Mouse (Mus musculus): ENCODE data around the gene Prickle3.
"Not testable (repeated sequence)": the region's sequence is repeated elsewhere in the genome, so short reads cannot be mapped to it uniquely, and the experiment has no call there.

Prickle3 gene

DNA sequence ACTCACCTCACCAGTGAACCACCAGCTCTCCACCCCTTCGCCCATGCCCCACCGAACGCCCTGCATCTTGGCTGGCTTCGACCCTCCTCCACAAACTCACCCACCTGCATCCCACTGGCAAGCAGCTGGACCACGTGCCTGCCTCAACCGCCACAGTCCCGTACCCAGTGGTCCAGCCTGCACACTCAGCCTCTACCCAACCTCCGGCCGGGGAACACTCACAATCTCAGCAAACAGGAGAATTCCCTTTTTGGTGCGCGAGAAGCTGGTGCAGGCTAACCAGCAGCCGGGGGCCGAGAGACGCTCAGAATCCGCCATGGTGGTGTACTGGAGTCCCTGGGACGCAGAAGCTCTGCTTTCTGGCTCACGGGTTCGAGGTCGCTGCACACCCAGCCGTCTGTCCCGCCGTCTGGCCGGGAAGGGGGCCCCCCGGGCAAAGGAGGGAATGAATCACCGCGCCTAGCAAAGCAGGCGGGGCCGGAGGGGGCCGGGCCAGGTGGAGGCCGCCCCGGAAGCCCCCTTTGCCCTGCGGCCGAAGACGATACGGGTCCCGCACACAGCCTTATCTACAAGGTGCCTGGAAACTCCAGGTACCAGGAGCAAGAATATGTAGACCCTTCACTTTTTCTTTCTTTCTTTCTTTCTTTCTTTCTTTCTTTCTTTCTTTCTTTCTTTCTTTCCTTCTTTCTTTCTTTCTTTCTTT lies 14.0 kb downstream of the Prickle3 start, which contains the start of gene Plp2:
Gene Plp2 (minus strand): TSS at position 470 of the 703 bp plus-strand sequence.
- 0 out of 2 replicates have a peak, but pooled peaks have one; percentile 27 for ATAC-seq (ENCODE audit: low TSS enrichment)

DNA sequence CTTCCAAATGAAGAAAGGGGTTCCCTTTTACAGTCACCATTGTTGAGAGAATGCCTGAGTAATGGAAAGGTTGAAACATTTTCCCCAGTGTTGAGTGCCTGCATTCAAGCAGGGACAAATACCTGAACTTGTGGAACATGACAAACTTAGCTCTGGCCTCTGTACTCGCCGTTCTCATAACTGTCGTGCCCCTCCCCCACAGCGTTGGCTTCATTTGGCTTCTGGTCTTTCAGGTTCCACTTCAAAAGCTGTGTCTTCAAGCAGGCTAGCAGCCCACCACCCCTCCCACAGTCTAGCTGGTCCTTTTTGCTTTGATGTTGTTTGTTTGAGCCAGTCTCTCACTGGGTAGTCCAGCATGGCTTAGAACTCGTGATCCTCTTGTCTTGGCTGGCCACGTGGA lies 15.7 kb downstream of the Prickle3 start:
- ATAC-seq (ENCODE audit: low TSS enrichment), result no peak

DNA sequence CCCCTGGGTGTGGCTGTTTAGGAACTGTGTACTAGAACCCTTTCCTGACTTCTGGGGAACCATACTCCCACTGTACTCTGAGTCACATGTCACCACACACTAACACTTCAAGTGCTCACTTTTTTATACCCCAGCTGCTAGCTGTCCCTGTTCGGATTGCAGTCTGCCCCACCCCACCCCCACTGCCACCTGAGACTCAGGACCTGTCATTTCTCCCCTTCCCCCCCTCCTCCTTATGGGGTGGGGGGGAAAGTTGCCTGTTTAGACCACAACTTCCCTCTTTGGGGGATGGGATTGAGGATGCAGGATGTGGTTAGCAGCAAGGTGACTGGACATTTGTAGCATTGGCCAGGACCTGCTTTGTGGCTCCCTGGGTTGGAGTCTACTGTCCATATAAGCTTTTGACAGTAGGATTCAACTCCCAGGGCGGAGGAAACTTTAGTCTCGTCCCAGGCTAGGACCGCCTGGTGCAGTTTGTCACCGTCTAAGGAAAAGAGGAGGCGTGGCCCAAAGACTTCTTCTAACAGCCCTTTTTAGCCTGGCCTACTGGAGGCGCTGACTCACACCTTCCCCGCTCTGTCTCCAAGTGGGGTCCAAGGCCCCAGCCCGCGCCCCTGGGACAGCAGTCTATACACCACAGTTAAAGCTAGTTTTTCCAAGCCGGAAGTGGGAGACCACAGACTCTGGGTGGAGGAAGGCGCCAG lies 16.7 kb downstream of the Prickle3 start:
- ATAC-seq (ENCODE audit: low TSS enrichment), result no peak

DNA sequence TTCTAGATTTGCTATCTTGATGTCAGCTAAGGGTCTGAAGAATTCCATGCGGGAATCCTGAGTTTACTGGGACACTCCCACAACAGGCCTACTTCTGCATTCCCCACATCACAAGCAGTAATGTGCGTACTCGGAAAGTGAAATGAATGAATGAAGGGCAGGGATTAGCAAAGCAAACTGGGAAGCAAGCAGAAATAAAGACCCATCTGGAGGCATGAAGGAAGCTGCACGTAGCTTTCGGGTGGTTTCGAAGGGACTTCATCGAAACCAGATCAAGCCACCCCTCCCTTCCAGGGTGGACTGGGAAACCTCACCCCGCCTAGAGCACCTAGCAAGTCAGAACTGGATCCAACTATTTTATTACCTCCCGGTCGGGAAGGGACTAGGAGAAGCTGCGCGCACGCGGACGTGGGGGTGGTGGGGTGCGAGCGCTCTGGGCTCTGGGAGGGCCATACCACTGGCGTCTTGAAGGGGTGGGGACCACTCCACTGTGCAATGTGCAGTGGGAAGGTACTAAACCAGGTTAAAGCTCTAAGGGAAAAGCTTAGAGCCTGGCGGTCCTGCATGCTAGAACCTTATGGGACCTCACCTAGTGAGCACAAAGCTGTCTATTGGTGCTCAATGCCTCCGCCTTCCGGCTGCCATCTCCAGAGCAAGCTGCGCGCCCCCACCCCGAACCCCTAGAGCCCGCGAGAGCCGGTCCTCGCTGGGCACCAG lies 17.4 kb downstream of the Prickle3 start:
- ATAC-seq (ENCODE audit: low TSS enrichment), result peak; percentile 63

DNA sequence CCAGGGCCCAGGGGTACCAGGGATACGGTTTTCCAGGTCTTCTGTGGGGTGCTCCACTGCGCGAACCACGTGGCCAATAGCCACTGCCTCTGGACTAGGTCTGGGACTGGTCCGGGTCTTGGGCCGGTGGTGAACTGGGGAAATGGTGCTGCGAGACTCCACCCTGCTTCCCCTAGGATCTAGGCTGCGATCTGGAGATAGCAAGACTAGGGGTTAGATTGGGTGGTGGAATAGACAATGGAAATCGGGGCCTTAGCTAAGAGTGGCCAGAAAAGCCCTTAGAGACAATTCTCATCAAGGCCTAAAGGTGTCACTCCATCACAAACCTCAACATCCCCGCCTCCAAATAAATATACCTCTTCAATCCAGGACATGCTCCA lies 17.9 kb downstream of the Prickle3 start:
- no peak for ATAC-seq (ENCODE audit: low TSS enrichment)

DNA sequence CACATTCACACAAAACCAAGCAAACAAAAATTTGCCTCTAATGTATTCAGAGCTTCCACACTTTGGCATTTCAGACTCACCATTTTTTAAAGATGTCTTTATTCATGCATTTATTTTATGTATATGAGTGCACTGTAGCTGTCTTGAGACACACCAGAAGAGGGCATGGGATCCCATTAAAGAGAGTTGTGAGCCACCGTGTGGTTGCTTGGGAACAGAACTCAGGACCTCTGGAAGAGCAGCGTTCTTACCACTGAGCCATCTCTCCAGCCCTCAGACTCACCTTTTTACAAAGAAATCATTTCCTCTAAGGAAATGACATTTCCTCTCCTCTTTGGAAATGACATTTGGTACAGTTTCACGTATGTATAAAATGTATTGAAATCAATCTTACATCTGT lies 21.9 kb downstream of the Prickle3 start:
- no peak for ATAC-seq (ENCODE audit: low TSS enrichment)

DNA sequence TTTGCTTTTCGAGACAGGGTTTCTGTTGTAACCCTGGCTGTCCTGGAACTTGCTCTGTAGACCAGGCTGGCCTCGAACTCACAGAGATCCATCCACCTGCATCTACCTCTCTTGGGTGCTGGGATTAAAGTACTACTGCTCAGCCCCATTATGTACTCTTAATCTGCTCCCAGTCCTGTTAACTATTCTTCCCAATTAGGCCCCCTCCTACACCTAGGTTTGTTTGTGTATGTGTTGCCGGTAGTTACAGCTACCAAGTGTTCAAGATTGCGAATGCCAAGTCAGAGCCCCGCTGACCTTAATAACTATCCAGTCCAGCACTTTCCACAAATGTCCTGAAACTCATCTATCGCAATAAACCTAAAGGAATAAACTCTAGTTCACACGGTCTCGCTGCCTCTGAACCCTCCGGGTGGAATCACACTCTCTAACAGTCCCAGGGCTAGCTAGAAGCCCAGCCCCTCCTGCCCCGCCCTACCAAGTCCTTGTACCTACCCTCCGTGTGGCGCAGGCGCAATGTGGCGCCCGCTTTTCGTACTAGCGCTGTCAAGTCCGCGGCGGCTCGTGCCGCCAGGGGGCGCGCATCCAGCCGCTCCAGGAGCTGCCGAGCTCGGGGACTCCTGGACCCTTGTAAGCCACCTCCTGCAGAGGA lies 22.5 kb downstream of the Prickle3 start:
- peak; percentile 98 for ATAC-seq (ENCODE audit: low TSS enrichment)

DNA sequence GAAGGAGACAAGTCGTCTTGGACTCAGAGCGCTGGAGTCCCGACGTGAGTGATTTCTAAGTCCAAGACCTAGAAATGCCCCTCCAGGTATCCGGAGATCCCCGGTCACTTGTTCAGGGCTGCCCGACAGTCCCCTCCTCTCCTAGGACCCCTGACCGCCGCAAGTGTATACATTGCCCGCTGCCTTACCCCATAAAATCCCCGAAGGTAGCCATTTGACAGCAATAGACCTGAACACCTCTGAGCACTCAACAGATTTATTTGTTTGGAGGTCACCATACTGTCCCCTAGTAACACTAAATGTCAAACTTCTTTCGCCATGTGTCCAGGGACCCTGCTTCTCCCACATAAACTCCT lies 23.0 kb downstream of the Prickle3 start:
- no peak for ATAC-seq (ENCODE audit: low TSS enrichment)

DNA sequence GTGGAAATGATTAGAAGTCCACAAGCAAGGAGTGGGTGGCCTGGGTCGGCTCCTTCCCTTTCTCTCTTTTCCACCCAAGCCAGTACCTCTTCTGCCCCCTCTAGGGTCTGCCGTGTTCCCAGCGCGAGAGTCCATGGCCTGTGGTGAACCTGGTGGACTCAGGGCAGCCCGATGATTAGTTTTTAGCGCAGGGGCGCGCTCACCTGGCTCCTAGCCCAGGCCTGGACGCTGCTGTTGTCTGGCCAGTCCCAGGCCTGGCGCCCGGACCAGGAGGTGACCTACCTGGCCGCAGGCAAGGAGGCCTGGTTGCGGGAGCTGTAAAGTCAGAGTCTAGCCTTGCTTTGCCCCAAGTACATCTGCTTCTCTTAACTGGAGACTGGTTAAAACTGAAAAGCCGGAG lies 23.8 kb downstream of the Prickle3 start, which contains the start of gene Magix:
Gene Magix (minus strand): TSS at position 388 of the 400 bp plus-strand sequence.
- no peak for ATAC-seq (ENCODE audit: low TSS enrichment)

DNA sequence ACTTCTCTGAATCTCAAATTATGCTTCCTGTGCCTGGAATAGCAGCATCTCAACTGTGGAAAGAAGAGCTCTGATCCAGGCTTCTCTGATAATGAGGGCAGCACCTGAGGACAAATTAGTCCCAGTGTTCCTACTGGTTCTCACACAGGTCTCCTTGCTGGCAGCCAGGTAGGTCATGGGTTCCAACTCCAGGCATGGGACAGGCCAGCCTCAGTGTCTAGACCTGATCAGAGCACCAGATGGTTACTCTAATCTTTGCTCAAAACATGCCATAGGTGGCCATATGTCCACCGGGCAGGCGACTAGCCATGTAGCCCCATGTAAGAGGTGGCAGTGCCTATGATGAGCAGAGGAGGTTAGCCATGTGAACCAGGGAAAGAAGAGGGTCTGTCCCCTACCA lies 31.3 kb downstream of the Prickle3 start:
- no peak for ATAC-seq (ENCODE audit: low TSS enrichment)

DNA sequence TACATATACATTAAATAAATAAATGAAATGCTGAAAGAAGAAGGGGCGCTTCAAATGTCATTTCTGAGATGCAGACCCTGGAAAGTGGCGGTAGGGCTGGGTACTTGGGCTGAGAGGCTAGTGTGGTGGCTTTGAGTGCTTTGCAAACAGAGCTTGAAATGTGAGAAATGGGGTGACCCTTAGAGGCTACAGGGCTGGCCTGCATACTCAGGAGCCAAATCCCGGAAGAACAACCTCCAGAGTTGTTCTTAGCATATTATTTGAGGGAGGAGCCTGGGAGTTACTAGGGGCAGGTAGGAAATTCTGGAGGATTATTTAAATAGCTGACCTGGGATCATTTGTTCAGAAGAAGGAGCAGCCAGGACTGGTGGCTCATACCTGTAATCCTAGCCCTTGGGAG lies 33.4 kb downstream of the Prickle3 start:
- ATAC-seq (ENCODE audit: low TSS enrichment), result no peak

DNA sequence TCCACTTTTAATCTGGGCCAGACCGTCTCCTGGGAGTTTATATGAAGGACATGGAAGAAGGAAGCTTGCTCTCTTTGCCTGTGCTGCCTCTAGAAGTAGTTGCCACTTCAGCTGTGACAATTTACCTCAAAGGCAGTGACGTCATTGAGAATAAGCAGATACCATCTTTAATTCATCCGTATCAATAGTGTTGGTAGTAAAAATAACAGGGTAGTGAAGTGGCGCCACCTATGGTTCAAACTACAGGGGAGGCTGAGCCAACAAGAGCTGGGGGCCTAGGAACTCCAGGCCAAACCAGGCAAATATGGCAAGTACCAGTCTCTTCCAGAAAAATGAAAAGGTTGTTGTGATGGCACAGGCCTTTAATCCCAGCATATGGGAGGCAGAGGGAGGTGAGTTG lies 35.8 kb downstream of the Prickle3 start:
- no peak for ATAC-seq (ENCODE audit: low TSS enrichment)

DNA sequence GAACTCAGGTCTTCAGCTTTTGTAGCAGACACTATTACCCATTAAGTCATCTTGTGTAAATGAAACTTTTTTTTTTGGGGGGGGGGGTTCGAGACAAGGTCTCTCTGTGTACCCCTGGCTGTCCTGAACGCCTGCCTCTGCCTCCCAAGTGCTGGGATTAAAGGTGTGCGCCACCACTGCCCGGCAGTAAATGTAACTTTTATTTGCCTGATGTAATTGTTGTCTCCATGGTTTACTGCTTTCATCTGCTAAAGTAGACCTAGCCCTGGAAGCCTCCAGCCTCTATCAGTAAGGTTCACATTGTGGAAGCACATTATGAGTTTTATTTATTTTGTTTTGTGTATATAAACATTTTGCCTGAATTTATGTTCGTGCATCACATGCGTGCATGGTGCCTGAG lies 39.5 kb downstream of the Prickle3 start:
- ATAC-seq (ENCODE audit: low TSS enrichment), result peak; percentile 40

DNA sequence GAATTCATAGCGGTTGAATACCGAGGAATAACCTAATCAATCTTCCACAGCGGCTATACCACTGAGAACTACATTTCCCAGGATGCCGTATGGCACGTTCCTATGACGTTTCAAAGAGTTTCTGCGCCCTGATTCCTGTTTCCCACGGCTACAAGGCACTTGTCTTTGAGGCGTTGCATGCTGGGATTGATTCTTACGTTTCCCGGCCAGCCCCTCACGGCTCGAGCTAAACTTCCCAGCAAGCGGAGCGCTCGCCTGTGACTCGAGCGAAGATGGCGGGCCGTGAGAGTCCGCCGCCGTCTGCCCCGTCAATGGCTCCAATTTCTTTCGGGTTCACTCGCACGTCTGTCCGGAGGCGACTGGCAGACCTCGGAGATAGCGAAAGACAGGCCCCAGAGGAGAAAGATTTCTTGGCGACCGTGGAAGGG lies 39.9 kb downstream of the Prickle3 start, which contains the start of gene Gpkow:
Gene Gpkow (plus strand): TSS at position 178 of the 428 bp plus-strand sequence.
- ATAC-seq (ENCODE audit: low TSS enrichment), result peak; percentile 99

DNA sequence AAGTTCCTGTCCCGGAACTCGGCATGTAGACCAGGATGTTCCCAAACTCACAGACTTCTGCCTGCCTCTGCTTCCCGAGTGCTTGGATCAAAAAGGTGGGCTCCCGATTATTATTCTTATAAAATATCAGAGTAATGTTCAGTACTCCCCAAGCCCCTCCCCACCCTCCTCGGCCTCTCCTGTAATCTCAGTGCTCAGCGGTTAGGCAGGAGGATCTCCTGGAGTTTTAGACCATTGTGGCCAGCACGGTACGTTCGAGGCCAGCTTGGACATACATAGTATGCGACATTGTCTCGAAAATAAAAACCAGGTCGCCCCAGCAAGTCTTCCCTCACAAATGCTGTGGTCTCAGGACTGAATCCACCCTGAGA lies 56.7 kb downstream of the Prickle3 start:
- not testable (repeated sequence) for ATAC-seq (ENCODE audit: low TSS enrichment)

DNA sequence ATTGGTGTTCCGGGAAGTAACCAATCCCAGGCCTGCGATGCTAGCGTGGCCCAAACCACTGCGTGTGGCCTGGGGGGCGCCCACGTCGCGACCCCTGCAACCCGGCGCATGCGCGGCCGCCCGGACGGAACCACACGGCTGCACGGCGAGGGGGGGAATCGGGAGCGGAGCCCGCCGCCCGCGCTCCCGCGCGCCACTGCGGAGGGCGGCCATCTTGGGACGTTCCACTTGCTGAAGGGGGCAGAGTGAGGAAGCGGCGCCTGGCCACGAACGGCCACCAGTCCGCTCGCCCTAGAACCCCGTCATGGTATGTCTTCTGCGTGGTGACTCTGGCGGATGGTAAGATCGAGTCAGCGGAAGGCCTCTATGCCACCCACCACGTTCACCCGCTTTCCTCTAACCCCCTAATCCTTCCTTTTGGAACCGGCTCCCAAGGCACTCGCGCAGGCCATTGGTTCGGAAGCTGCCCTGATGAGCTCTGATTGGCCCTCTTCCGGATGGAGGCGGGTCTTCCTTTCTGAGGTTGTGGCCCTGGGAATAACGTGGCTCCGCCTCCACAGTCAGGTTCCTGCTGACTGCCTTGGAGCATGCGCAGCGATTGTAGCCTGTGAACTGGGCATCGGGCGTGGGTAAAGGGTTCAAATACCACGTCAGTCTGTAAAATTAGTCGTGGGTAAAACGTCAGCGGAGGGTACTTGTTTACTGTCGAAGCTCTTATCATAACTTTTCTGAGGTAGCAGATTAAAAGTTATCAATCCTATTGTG lies 57.3 kb downstream of the Prickle3 start, which contains the start of gene Wdr45:
Gene Wdr45 (plus strand): TSS at position 199 of the 765 bp plus-strand sequence.
- ATAC-seq (ENCODE audit: low TSS enrichment), result peak; percentile 97

DNA sequence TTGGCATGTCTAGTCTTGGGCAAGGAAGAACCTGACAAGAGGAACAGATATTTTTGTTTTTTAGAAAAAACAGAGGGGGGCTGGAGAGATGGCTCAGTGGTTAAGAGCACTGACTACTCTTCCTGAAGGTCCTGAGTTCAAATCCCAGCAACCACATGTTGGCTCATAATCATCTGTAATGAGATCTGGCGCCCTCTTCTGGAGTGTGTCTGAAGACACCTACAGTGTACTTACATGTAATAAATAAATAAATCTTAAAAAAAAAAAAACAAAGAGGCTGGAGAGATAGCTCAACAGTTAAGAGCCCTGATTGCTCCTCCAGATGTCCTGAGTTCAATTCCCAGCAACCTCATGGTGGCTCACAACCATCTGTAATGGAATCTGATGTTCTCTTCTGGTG lies 59.0 kb downstream of the Prickle3 start:
- not testable (repeated sequence) for ATAC-seq (ENCODE audit: low TSS enrichment)
